Mouse (Mus musculus) telencephalon, adult 2 months (tissue): ENCODE measurements around the gene Nop9.

Experiments used
- DNase-seq: peaks from one replicate; pipeline ENCODE4 v3.0.0-alpha.2; 2011; ENCODE audit warnings: low read depth, low spot score

The Nop9 gene

GRCm38 (mm10) chr14:55769087-55769703 is 23.7 kb downstream of the Nop9 start:
- DNase-seq = no peak

DNA sequence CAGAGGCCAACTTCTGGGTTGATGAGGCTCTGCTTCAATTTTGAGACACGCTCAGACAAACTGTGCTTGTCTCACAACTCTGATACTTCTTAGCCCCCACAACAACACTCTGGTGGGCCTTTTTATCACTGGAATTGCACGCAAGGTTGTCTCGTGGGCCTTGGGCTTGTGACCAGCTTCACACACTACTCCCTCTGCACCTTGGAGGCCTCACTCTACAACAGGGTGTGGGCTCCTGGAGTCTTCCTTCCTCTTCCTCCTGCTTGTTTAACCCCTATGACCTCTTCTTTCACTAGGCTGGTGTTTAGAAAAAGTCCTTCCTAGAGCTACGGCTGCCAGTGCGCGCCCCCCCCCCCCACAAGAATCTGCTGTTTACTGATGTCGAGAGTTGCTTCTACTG is 31.2 kb downstream of the Nop9 start:
- no peak for DNase-seq

DNA sequence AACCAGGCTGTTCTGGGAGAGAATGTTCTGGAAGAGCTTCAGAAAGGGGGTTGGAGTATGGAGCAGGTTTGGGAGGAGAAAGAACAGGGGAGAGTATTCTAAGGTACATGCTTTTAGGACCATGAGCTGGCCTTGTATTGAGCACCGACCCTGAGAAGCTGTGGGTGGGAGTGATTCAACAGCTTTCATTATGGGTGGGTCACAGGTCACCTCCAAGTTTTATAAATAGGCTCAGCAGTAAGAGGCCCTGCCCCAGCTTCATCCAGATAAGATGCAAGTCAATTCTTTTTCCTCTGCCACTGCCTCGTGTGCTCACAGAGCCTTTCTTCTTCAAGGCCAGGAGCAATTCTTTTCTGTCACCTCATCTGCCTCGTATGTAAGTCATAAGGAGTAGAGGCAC is 31.7 kb downstream of the Nop9 start:
- DNase-seq = no peak

DNA sequence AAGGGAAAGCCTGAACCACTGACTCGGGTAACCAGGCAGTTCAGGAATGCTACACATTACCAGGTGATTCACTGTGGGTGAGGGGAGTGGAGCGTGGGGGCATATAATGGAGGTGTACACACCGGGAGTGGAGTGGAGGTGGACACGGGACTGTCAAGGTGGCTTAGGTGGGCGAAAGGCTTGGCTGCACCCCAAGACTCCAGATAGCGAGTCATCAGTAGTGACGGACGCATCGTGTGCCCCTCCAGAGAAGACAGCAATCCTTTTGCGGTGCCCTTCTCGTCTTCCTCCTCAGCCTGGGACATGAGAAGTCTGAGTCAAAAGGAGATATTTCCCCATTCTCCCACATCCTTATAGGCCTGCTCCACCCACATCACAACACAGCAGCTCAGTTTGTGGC is 32.3 kb downstream of the Nop9 start:
- DNase-seq = no peak

GRCm38 (mm10) chr14:55778686-55779085 is 33.2 kb downstream of the Nop9 start:
- DNase-seq = no peak

DNA sequence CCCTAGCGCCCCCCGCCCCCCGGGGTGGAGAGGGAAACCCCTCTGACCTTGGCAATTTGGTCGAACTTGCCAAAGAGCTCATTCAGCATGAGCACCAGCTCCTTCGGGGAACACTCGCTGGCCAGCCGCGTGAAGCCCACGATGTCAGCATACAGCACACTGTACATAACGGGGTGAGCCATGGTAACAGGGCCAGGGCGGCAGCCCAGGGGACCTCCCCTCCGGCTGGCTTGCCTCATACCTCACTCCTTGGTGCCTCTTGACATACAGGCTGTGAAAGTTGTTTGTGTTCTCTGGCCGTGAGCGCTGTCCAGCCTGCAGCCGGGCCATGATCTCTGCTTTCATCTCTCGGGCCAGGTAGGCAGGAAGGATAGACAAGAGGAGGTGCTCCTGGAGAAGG is 34.2 kb downstream of the Nop9 start:
- DNase-seq = no peak

- no peak for DNase-seq
Observed at GRCm38 (mm10) chr14:55780736-55781135, 35.2 kb downstream of the Nop9 start.

GRCm38 (mm10) chr14:55781310-55781709 is 35.8 kb downstream of the Nop9 start:
- DNase-seq = peak; percentile 50

- DNase-seq = no peak
Observed at GRCm38 (mm10) chr14:55782361-55782960, 37.0 kb downstream of the Nop9 start.

- DNase-seq = no peak
Observed at GRCm38 (mm10) chr14:55783171-55783957, 37.9 kb downstream of the Nop9 start.

- DNase-seq = no peak
Observed at GRCm38 (mm10) chr14:55783958-55784235, 38.4 kb downstream of the Nop9 start, which contains the start of gene Adcy4. Gene Adcy4, minus strand, starts transcription at chr14:55784095.

GRCm38 (mm10) chr14:55785195-55785594 is 39.7 kb downstream of the Nop9 start:
- no peak for DNase-seq

DNA sequence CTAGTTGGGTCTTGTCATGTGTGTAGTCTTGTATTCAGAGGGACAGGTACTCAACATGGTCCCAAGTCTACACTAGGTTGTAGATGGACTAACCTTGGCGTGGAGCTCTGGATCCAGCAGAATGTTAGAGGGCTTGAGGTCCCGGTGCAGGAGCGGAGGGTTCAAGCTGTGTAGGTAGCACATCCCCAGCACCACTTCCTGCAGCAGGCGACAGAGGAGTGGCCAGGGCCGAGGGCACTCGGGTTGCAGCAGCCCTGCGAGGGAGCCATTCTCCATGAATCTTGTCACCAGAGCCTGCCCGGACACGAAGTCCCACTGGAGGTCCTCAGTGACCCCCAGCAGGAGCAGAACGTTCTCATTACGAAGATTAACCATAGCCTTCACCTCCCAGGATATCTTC is 42.2 kb downstream of the Nop9 start:
- DNase-seq = no peak

GRCm38 (mm10) chr14:55788256-55789050 is 43.0 kb downstream of the Nop9 start, which contains the start of gene Ripk3:
Gene Ripk3, minus strand, starts transcription at chr14:55788865.
- DNase-seq = no peak

DNA sequence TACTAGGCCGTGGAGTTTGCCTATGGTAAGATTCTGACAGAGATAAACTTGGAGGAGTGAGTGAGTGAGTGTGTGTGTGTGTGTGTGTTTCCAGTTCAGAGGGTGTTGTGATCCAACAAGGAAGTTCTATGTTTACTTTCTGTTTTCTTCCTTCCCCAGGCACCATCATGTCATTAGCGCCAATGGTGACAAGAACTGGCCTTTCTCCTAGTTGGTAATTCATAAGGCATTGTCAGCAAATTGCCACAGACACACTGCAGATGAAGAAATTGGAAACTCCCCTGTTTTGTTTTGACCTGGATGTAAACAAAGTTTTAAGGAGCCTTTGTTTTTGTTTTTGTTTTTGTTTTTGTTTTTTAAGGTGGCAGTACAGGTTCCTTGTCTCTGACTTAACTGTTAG is 48.0 kb downstream of the Nop9 start:
- no peak for DNase-seq

DNA sequence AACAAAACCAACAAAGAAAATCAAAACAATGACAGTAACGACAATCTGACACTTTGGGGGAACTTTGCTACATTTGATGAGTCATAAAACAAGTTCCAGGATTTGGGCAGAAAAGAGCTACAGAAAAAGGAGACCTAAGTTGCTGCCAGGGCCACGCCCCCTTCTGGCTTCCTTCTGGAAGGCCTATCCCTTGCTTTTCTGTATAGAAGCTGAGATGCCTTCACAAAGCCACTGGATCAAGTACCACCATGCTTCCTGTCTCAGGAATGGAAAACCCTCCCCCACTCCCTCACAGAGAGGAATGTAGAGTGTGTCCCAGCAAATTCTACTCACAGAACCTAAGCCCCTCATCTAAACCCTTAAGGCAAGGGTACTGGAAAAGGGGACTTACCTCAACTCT is 48.5 kb downstream of the Nop9 start:
- no peak for DNase-seq

DNA sequence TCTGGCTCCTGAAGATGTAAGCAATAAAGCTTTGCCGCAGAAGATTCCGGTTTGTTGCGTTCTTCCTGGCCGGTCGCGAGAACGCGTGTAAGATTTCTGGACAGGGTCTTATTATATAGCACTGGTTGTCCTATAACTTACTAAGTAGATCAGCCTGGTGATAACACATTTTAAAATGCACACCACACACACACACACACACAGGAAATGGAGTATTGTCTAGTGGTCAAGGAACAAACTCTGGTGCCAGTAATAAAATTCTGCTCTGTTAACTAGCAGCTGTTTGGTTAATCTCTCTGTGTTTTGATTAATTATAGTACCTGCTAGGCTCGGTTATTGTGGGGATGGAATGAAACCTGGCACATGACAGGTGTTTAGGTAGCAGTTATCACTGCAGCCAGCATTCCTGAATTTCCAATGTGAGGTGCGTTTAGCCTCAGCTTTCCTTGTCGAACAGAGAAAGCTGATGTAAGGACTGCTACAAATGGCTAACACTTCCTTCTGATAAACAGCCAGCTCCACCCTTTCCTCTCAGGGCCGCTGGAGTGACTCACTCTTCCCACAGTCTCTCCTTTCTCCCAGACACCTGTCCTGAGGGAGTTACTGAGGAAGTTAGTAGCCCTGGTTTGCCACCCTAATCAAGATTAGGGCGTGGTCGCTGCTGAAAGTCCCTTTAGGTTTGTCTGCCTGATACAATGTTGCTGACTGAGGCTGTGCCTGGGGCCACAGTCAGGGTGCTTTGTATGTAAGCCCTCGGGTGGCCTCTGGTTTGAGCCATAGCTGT is 50.1 kb downstream of the Nop9 start:
- no peak for DNase-seq
